Mouse (Mus musculus) forebrain, embryonic 16.5 days (tissue): Measurements from ENCODE around the gene Gas1. TPM values are rescaled to one million over a fixed set of nuclear protein-coding genes. Genes with fewer than 3 reads are reported as not detected.

Source experiments
- ATAC-seq: fragments of 200-750 bp; cut with Nextera tagmentation; 2 replicates; pipeline ENCODE4 v1.8.0; 2017; ENCODE audit warnings: mild to moderate bottlenecking, moderate library complexity
- H3K27ac ChIP-seq: fragments of 300-500 bp; sonication (generic); 2 replicates; pipeline ENCODE4 v1.5.1; 2014; ENCODE audit warnings: low read length, control low read depth
- H3K27me3 ChIP-seq: fragments of 300-500 bp; sonication (generic); replicated peaks from 2 replicates; pipeline ENCODE4 v1.6.1; 2014; ENCODE audit warnings: low read length; ENCODE audit not compliant: control insufficient read depth, insufficient read depth
- H3K36me3 ChIP-seq: fragments of 300-500 bp; sonication (generic); 2 replicates; pipeline ENCODE4 v1.6.1; 2014; ENCODE audit not compliant: control insufficient read depth, insufficient read depth
- H3K4me1 ChIP-seq: fragments of 300-500 bp; sonication (generic); replicated peaks from 2 replicates; pipeline ENCODE4 v1.6.1; 2014; ENCODE audit warnings: low read length; ENCODE audit not compliant: control insufficient read depth, insufficient read depth
- H3K4me2 ChIP-seq: fragments of 300-500 bp; sonication (generic); 2 replicates; pipeline ENCODE4 v1.6.1; 2014; ENCODE audit warnings: mild to moderate bottlenecking, low read length, control low read depth
- H3K4me3 ChIP-seq: fragments of 300-500 bp; sonication (generic); replicated peaks from 2 replicates; pipeline ENCODE4 v1.5.1; 2014; ENCODE audit warnings: mild to moderate bottlenecking, low read length, control low read depth
- H3K9ac ChIP-seq: fragments of 300-500 bp; sonication (generic); replicated peaks from 2 replicates; pipeline ENCODE4 v1.6.1; 2014; ENCODE audit warnings: low read depth, low read length, control low read depth
- H3K9me3 ChIP-seq: fragments of 300-500 bp; sonication (generic); 2 replicates; pipeline ENCODE4 v1.6.1; 2016; ENCODE audit warnings: low read length; ENCODE audit not compliant: control insufficient read depth
- WGBS: fragments of 180-500 bp; shearing (Covaris S2); extraction: QIAGEN DNeasy Blood & Tissue Kit; methylation state at CpG from one replicate; pipeline ENCODE4 v1.1.7; 2014; 5-methylcytosine and 5-hydroxymethylcytosine counted together
- polyA plus RNA-seq: library from polyadenylated mRNA; unstranded; fragments of >200 nt; fragmentation: Nextera tagmentation; extraction: Ambion mirVana; gene quantifications from 2 replicates; pipeline ENCODE4 v1.2.1, GENCODE M21; 2015

The Gas1 gene
- polyA plus RNA-seq, 1 experiment from 2014 or later: 18.8 TPM

- Histone ChIP-seq H3K4me1 (0 out of 2 replicates have a peak, but pooled peaks cover 2% of the 10 kb centered on the region), H3K4me3 (no peak overlapping the region), H3K27ac (no peak overlapping the region), H3K9me3 (no peaks in the 10 kb centered on the region), H3K9ac (no peak overlapping the region), H3K27me3 (no peaks in the 10 kb centered on the region), H3K4me2 (no peak overlapping the region), H3K36me3 (no peaks in the 10 kb centered on the region)
- WGBS: 14% methylated on average over 10 of the region's 10 CpGs
- peak; percentile 86 for ATAC-seq
Measured at GRCm38 (mm10) chr13:60133716-60134438, 43.3 kb downstream of the Gas1 start.

- no peak overlapping the region for H3K9ac ChIP-seq
- H3K4me2 ChIP-seq: no peak overlapping the region
- no peaks in the 10 kb centered on the region for H3K27me3 ChIP-seq
- no peak for ATAC-seq
- H3K4me1 ChIP-seq: 0 out of 2 replicates have a peak, but pooled peaks cover 2% of the 10 kb centered on the region
- H3K36me3 ChIP-seq: no peaks in the 10 kb centered on the region
- no peak overlapping the region for H3K4me3 ChIP-seq
- no peak overlapping the region for H3K27ac ChIP-seq
- H3K9me3 ChIP-seq: no peaks in the 10 kb centered on the region
- 54% methylated on average over 13 of the region's 13 CpGs for WGBS
Measured at GRCm38 (mm10) chr13:60131771-60132170, 45.4 kb downstream of the Gas1 start.

- H3K4me2 ChIP-seq: no peak overlapping the region
- no peak for ATAC-seq
- H3K4me3 ChIP-seq: no peak overlapping the region
- no peaks in the 10 kb centered on the region for H3K9me3 ChIP-seq
- peaks cover 19% of the 10 kb centered on the region for H3K4me1 ChIP-seq
- no peaks in the 10 kb centered on the region for H3K36me3 ChIP-seq
- no peaks in the 10 kb centered on the region for H3K27me3 ChIP-seq
- no peak overlapping the region for H3K9ac ChIP-seq
- H3K27ac ChIP-seq: no peak overlapping the region
- WGBS: 54% methylated on average over 9 of the region's 9 CpGs
Measured at GRCm38 (mm10) chr13:60129541-60129940, 47.6 kb downstream of the Gas1 start.

DNA sequence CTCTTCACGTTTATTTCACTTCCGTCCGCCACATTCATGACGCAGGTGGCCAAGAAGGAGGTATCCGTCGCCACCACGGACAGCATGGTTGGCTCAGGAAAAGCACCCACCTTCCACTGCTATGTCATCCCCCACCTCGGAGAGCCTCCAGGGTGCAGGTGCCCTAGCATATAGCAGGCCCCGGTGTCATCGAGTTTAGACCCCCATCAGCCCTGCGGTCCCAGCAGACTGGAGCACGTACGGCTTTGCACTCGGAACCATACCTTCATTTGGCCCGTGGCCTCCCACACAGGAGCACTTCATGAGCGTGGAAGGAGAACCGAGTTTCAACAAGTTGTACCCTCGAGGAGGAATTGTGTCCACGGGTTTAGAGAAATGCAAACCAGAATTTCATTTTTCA lies 50.8 kb downstream of the Gas1 start:
- Histone ChIP-seq H3K4me1 (peaks cover 36% of the 10 kb centered on the region), H3K4me2 (peak overlapping the region; percentile 52), H3K4me3 (peak overlapping the region; percentile 6; the same call in 1 of the 2 replicates), H3K27me3 (no peaks in the 10 kb centered on the region), H3K27ac (peak overlapping the region; percentile 27; the same call in 1 of the 2 replicates), H3K36me3 (no peaks in the 10 kb centered on the region), H3K9ac (no peak overlapping the region), H3K9me3 (no peaks in the 10 kb centered on the region)
- peak; percentile 34; the same call in 1 of the 2 replicates for ATAC-seq
- WGBS: 51% methylated on average over 19 of the region's 19 CpGs

DNA sequence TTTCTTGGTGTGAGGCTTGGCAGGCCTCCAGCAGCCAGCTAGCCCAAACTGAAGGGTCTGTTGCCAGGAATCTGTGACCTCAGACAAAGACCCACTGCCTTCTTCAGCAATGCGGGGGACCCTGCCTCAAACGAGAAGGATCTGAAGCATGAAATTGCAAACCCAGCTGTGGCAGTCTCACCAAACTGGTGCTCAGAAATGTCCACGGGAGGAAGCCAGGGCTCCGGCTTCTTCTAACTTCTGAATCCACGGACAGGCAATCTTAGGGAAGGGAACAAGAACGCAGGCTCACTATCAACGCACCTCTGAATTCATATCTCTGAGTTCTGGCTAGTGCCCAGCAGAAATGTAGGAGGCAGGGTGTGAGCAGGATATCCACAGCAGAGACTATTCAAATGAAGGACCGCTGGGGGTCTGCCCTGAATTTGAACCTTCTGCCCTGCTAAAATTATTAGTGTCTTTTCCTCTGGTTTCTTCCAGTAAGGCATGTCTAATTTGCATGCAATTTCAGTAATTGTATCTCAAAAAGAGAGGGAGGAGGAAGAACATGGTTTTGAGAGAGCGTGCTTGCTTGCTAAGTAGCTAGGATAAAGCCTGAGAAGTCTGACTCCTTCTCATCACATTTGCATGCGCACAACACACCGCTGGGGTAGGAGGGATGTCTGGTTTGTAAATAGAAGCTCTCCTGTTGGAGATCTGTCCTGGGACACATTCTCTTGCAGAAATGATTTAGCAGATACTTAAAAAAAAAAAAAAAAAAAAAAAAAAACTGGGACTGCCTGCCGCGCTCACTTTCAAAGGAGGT lies 51.5 kb downstream of the Gas1 start:
- Histone ChIP-seq H3K9me3 (no peaks in the 10 kb centered on the region), H3K4me2 (peak overlapping the region; percentile 52), H3K4me1 (peaks cover 36% of the 10 kb centered on the region), H3K9ac (peak overlapping the region; percentile 36; the same call in 1 of the 2 replicates), H3K4me3 (peak overlapping the region; percentile 6; the same call in 1 of the 2 replicates), H3K27me3 (no peaks in the 10 kb centered on the region), H3K27ac (peak overlapping the region; percentile 80), H3K36me3 (no peaks in the 10 kb centered on the region)
- ATAC-seq: peak; percentile 71
- WGBS: 5% methylated on average over 13 of the region's 13 CpGs

DNA sequence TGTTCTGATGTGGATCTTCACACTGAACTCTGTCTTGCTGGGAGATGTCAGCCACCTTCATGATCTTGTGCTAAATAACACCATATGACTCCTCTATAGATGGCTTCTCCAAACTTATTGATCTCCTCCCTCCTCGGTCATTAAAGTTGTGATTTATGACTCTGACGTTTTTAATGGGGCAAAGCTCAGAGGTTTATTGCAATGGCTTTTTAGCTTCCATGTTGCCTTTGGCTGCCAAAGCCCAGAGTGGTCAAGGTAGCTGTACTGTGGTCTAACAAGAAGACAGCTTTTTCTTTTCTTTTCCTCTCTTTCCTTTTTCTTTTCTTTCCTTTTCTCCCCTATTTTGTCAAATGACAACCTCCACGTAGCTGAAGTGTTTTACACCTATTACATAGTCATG lies 52.1 kb downstream of the Gas1 start:
- H3K4me2 ChIP-seq: no peak overlapping the region
- H3K9me3 ChIP-seq: no peaks in the 10 kb centered on the region
- 14% methylated on average over 3 of the region's 3 CpGs for WGBS
- H3K27ac ChIP-seq: no peak overlapping the region
- no peak overlapping the region for H3K9ac ChIP-seq
- H3K4me1 ChIP-seq: peaks cover 36% of the 10 kb centered on the region
- no peak for ATAC-seq
- H3K27me3 ChIP-seq: no peaks in the 10 kb centered on the region
- no peak overlapping the region for H3K4me3 ChIP-seq
- no peaks in the 10 kb centered on the region for H3K36me3 ChIP-seq

DNA sequence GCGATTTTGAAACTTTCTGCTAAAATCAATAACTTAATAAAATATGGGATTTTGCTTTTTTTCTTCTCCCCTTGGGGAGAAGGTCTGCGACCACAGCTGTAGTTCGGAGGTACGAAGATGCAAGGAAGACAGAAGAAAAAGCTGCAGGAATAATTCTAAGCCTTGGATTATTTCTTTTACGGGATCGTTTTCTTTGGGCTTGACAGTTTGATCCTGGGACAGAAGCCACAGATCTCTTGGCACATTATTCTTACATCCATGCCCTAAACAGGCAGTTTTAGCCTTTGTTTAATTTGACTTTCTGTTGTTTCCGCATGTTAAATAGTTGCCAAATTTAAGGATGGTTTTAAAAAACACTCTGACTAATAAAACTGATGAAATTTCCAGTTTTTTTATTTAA lies 52.7 kb downstream of the Gas1 start:
- no peaks in the 10 kb centered on the region for H3K27me3 ChIP-seq
- no peak overlapping the region for H3K27ac ChIP-seq
- no peak for ATAC-seq
- no peaks in the 10 kb centered on the region for H3K9me3 ChIP-seq
- H3K9ac ChIP-seq: no peak overlapping the region
- 52% methylated on average over 7 of the region's 7 CpGs for WGBS
- H3K36me3 ChIP-seq: no peaks in the 10 kb centered on the region
- H3K4me1 ChIP-seq: peaks cover 36% of the 10 kb centered on the region
- H3K4me3 ChIP-seq: no peak overlapping the region
- no peak overlapping the region for H3K4me2 ChIP-seq
